Mouse (Mus musculus) spleen, adult 2 months (tissue): Measurements from ENCODE around the gene Ptgis. TPM values are rescaled to one million over a fixed set of nuclear protein-coding genes. Genes with fewer than 3 reads are reported as not detected.
A peak's percentile ranks its signal among the peaks of the same experiment; 100 is the strongest.

ENCODE experiments used
- DNase-seq, 2 experiments: peaks; one replicate each; pipeline versions ENCODE4 v3.0.0 to v3.0.0-alpha.2; 2012 to 2021; ENCODE audit warnings: low spot score in 2 of 2, low read depth in 1 of 2
- H3K27ac ChIP-seq: fragments of 200-500 bp; 2 replicates; pipeline ENCODE4 v1.5.1; 2012; ENCODE audit warnings: low read length, inconsistent platforms; ENCODE audit not compliant: insufficient read depth
- H3K27me3 ChIP-seq: fragments of 200-500 bp; 2 replicates; pipeline ENCODE4 v1.6.1; 2012; ENCODE audit warnings: mild to moderate bottlenecking, moderate library complexity, low read length, inconsistent platforms; ENCODE audit not compliant: control insufficient read depth, insufficient read depth
- H3K36me3 ChIP-seq: fragments of 200-500 bp; 2 replicates; pipeline ENCODE4 v1.6.1; 2012; ENCODE audit warnings: mild to moderate bottlenecking, low read length, inconsistent platforms; ENCODE audit not compliant: control insufficient read depth, insufficient read depth
- H3K4me1 ChIP-seq: fragments of 200-500 bp; 2 replicates; pipeline ENCODE4 v1.6.1; 2011; ENCODE audit warnings: inconsistent platforms; ENCODE audit not compliant: control insufficient read depth, insufficient read depth, insufficient read length
- H3K4me3 ChIP-seq: fragments of 200-500 bp; 2 replicates; pipeline ENCODE4 v1.5.1; 2011; ENCODE audit warnings: mild to moderate bottlenecking, inconsistent platforms; ENCODE audit not compliant: insufficient read depth, insufficient read length; ENCODE audit errors: extremely low read depth
- CTCF ChIP-seq: fragments of 200-500 bp; IDR thresholded peaks from 2 replicates; pipeline ENCODE4 v1.5.1; 2011; ENCODE audit warnings: mild to moderate bottlenecking, inconsistent platforms; ENCODE audit not compliant: insufficient read depth, insufficient read length, insufficient replicate concordance; ENCODE audit errors: extremely low read depth
- POLR2A ChIP-seq: fragments of 200-500 bp; IDR thresholded peaks from 2 replicates; pipeline ENCODE4 v1.6.1; 2011; ENCODE audit warnings: low read depth, low read length, inconsistent platforms
- WGBS: fragments of 180-500 bp; shearing (Covaris S2); methylation state at CpG from one replicate; pipeline ENCODE4 v1.1.7; 2018; 5-methylcytosine and 5-hydroxymethylcytosine counted together
- polyA plus RNA-seq: library from polyadenylated mRNA; depleted of rRNA; stranded (reverse); fragments of >200 nt; gene quantifications from 2 replicates; pipeline ENCODE4 v1.2.3, GENCODE M21; 2012

The Ptgis gene
- polyA plus RNA-seq, 1 experiment = 6.4 TPM

DNA sequence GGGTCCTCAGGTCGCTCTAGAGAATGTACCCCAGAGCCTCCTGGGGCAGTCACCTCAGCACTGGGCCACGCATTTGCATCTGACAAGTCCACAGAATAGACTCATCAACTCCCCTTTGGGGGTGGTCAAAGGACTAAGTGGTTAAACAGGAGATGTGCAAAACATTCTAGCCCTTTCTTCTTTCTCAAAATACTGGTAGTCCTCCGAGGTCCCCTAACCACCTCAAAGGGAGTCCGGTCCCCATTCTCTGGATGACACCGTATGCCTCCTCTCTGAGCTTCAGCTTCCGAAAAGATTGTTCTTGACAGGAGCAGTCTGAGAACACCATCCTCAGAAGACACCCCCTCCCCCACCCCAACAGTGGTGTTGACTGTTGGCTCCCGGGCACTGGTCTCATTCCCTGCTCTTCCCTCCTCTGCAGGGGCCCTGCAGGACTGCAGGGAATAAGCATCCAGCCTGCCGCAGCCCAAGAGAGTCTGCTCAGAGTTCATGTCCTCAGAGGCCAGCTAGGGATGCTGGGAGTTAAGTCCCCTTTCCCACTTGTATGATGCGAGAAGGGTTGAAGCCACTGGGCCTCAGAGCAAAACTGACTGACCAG lies 84.2 kb downstream of the Ptgis start:
- peaks cover 8% of the 10 kb centered on the region; the same call in 1 of the 2 replicates for H3K4me1 ChIP-seq
- no peak for TF ChIP-seq POLR2A
- TF ChIP-seq CTCF = no peak
- H3K27ac ChIP-seq = no peak overlapping the region
- WGBS = 70% methylated on average over 9 of the region's 9 CpGs
- H3K4me3 ChIP-seq = no peak overlapping the region
- no peaks in the 10 kb centered on the region for H3K27me3 ChIP-seq
- DNase-seq = no peak
- H3K36me3 ChIP-seq = no peaks in the 10 kb centered on the region

GRCm38 (mm10) chr2:167155541-167155973 lies 84.8 kb downstream of the Ptgis start:
- TF ChIP-seq POLR2A (no peak), CTCF (no peak)
- Histone ChIP-seq H3K36me3 (no peaks in the 10 kb centered on the region), H3K27ac (no peak overlapping the region), H3K27me3 (no peaks in the 10 kb centered on the region), H3K4me1 (peaks cover 8% of the 10 kb centered on the region; the same call in 1 of the 2 replicates), H3K4me3 (no peak overlapping the region)
- 45% methylated on average over 4 of the region's 4 CpGs for WGBS
- no peak for DNase-seq

DNA sequence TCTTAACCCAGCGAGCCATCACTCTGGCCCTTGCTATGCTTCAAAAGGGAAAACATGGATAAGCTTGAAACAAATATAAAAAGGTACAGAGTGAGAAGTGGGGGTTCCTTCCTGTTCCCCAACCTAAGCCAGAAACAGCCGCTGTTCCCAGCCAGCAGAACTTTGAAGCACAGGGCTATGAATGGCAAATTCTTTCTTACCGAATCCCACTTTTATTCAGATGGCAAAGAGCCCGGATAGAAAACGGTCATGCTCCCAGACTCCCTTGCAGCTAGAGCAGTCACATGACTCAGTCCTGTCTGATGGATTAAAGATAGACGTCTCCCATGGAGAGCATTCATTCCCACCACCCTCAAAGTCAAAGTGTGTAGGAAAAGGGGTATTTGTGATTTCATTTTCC lies 89.5 kb downstream of the Ptgis start:
- TF ChIP-seq CTCF = no peak
- no peak for TF ChIP-seq POLR2A
- DNase-seq = no peak
- 93% methylated on average over 6 of the region's 6 CpGs for WGBS

DNA sequence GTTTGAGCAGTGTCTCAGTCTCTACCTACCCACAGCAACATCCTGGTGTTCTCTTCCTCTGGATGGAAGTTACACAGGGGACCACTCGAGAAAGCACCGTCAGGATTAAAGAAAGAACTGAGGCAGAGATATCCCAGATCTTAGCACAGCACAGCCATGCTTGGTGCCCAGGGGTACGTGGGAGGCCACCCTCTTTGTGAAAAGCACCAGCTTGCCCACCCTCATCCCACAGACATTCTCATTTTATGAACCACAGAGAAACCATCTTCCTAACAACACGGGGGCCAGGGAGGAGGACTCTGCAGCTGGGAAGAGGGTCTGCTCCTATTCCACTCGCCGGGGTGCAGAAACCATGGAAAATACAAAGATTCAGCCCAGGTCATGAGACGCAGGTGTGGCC lies 90.3 kb downstream of the Ptgis start:
- Histone ChIP-seq H3K36me3 (no peaks in the 10 kb centered on the region), H3K4me1 (peaks cover 18% of the 10 kb centered on the region; the same call in 1 of the 2 replicates), H3K27ac (no peak overlapping the region), H3K4me3 (no peak overlapping the region), H3K27me3 (no peaks in the 10 kb centered on the region)
- TF ChIP-seq POLR2A (no peak), CTCF (no peak)
- 86% methylated on average over 7 of the region's 7 CpGs for WGBS
- DNase-seq = no peak

More for the DNA sequence above, 89.5 kb downstream of the Ptgis start:
- H3K36me3 ChIP-seq = no peaks in the 10 kb centered on the region
- H3K27me3 ChIP-seq = no peaks in the 10 kb centered on the region
- peaks cover 16% of the 10 kb centered on the region; the same call in 1 of the 2 replicates for H3K4me1 ChIP-seq
- no peak overlapping the region for H3K4me3 ChIP-seq
- H3K27ac ChIP-seq = no peak overlapping the region

DNA sequence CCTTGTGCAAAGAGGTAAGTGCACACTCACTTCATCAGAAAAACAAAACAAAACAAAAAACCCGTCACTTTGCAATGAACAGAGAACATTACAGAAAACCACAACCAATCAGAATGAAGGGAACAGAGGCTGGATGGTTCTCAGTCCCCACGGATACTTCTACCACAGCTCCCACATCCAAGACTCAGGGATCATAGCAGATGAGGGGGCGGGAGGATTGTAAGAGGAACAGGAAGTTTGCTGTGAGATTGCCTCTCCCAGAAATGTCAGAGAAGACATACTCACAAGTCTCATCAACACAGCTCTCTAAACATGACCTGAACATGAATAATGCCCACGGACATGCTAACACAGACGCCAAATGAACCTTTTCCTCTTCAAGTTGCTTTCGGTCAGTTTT lies 91.4 kb downstream of the Ptgis start:
- TF ChIP-seq CTCF (no peak), POLR2A (no peak)

GRCm38 (mm10) chr2:167147708-167148107 lies 92.7 kb downstream of the Ptgis start:
- no peaks in the 10 kb centered on the region for H3K36me3 ChIP-seq
- 32% methylated on average over 8 of the region's 8 CpGs for WGBS
- no peak for DNase-seq
- H3K4me3 ChIP-seq = no peak overlapping the region
- H3K27ac ChIP-seq = no peak overlapping the region
- no peaks in the 10 kb centered on the region for H3K27me3 ChIP-seq
- no peak for TF ChIP-seq POLR2A
- TF ChIP-seq CTCF = no peak
- peaks cover 23% of the 10 kb centered on the region; the same call in 1 of the 2 replicates for H3K4me1 ChIP-seq

More for the DNA sequence above, 91.4 kb downstream of the Ptgis start:
- Histone ChIP-seq H3K36me3 (no peaks in the 10 kb centered on the region), H3K27me3 (no peaks in the 10 kb centered on the region), H3K4me1 (peaks cover 23% of the 10 kb centered on the region; the same call in 1 of the 2 replicates), H3K4me3 (no peak overlapping the region), H3K27ac (no peak overlapping the region)
- 76% methylated on average over 6 of the region's 6 CpGs for WGBS
- no peak for DNase-seq

DNA sequence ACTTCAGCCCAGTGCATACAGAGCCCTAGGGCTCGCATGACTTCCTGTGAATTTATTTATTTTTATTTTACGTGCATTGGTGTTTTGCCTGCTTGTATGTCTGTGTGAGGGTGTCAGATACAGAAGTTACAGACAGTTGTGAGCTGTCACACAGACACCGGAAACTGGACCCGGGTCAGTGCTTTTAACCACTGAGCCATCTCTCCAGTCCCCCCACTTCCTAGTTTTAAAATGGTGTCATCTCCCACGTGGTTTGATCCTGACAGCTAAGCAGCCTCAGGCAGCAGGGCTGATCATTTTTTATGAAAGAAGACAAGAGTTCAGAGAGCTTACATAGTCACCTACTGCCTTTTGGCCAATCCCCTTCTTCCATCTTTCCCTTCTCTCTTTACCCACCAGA lies 94.5 kb downstream of the Ptgis start:
- Histone ChIP-seq H3K36me3 (no peaks in the 10 kb centered on the region), H3K27me3 (no peaks in the 10 kb centered on the region), H3K4me3 (no peak overlapping the region), H3K27ac (peak overlapping the region; percentile 72), H3K4me1 (peaks cover 20% of the 10 kb centered on the region; the same call in 1 of the 2 replicates)
- peak; percentile 62 to 66 for DNase-seq
- TF ChIP-seq POLR2A = no peak
- no peak for TF ChIP-seq CTCF
- WGBS = 24% methylated on average over 5 of the region's 5 CpGs
